Mouse (Mus musculus) heart, adult 2 months (tissue): ENCODE measurements around the gene 1500015O10Rik. TPM values are rescaled to one million over a fixed set of nuclear protein-coding genes. Genes with fewer than 3 reads are reported as not detected.

Experiments
- DNase-seq, 2 experiments: peaks; one replicate each; pipeline ENCODE4 v3.0.0; 2021
- H3K27ac ChIP-seq: fragments of 200-600 bp; 2 replicates; pipeline ENCODE4 v1.8.1; 2022
- H3K27me3 ChIP-seq: fragments of 200-500 bp; 2 replicates; pipeline ENCODE4 v1.6.1; 2012; ENCODE audit warnings: mild to moderate bottlenecking, low read length, inconsistent platforms, mixed read lengths; ENCODE audit not compliant: control insufficient read depth, insufficient read depth
- H3K36me3 ChIP-seq: fragments of 200-500 bp; 2 replicates; pipeline ENCODE4 v1.6.1; 2012; ENCODE audit warnings: low read length, inconsistent platforms; ENCODE audit not compliant: control insufficient read depth, insufficient read depth
- H3K4me1 ChIP-seq: fragments of 200-500 bp; 2 replicates; pipeline ENCODE4 v1.6.1; 2011; ENCODE audit warnings: low read length; ENCODE audit not compliant: control insufficient read depth, insufficient read depth
- H3K4me3 ChIP-seq: fragments of 200-600 bp; 2 replicates; pipeline ENCODE4 v1.8.1; 2022
- H3K79me2 ChIP-seq: fragments of 200-500 bp; replicated peaks from 2 replicates; pipeline ENCODE4 v1.6.1; 2012; ENCODE audit warnings: mild to moderate bottlenecking, inconsistent platforms, low read length, moderate library complexity, mixed read lengths; ENCODE audit not compliant: control insufficient read depth, insufficient read depth
- H3K9ac ChIP-seq: fragments of 200-500 bp; 2 replicates; pipeline ENCODE4 v1.6.1; 2012; ENCODE audit warnings: low read depth, mild to moderate bottlenecking, control low read depth, inconsistent platforms, low read length, mixed read lengths
- CTCF ChIP-seq: fragments of 200-600 bp; IDR thresholded peaks from 2 replicates; pipeline ENCODE4 v1.8.1; 2022; ENCODE audit warnings: antibody characterized with exemption, mild to moderate bottlenecking, moderate library complexity
- EP300 ChIP-seq: fragments of 200-500 bp; IDR thresholded peaks from 2 replicates; pipeline ENCODE4 v1.6.1; 2011; ENCODE audit warnings: low read depth, low read length, control low read depth; ENCODE audit not compliant: insufficient read depth
- POLR2A ChIP-seq: fragments of 200-500 bp; IDR thresholded peaks from 2 replicates; pipeline ENCODE4 v1.6.1; 2011; ENCODE audit warnings: mild to moderate bottlenecking, low read depth, low read length, control low read depth; ENCODE audit not compliant: insufficient read depth
- WGBS: fragments of 180-500 bp; shearing (Covaris S2); methylation state at CpG from one replicate; pipeline ENCODE4 v1.1.7; 2018; 5-methylcytosine and 5-hydroxymethylcytosine counted together
- intact Hi-C: fragments of 180-260 bp; cut with DNase I; formaldehyde crosslinking; loops from one replicate; pipeline ENCODE4 v1.15.1; 2025
- long read RNA-seq: library from polyadenylated mRNA; stranded (forward); transcript quantifications from one replicate; pipeline ENCODE4 v2.0.0, GENCODE M21; 2021
- polyA plus RNA-seq: library from polyadenylated mRNA; depleted of rRNA; stranded (reverse); fragments of >200 nt; gene quantifications from 2 replicates; pipeline ENCODE4 v1.2.3, GENCODE M21; 2012; rRNA removed
- total RNA-seq, 2 experiments: library from RNA; stranded (reverse); gene quantifications; 2 replicates each; pipeline ENCODE4 v1.2.3; 2021

The 1500015O10Rik gene
- total RNA-seq (1 to 10 TPM; 1.9 to 2.5 TPM), polyA plus RNA-seq (2.5 and 4.2 TPM in 2 replicates)
- long read RNA-seq, partial matches to known transcripts: 3 of 5 reads
- long read RNA-seq, other reads (novel, unspliced or antisense): 0 of 5 reads

GRCm38 (mm10) chr1:43730491-43730924 lies at the start of gene 1500015O10Rik:
Gene 1500015O10Rik (plus strand): TSS chr1:43730602.
- no peaks in the 10 kb centered on the region for H3K36me3 ChIP-seq
- no peak within 1 kb of the TSS for H3K4me3 ChIP-seq
- no peaks in the 10 kb centered on the region for H3K79me2 ChIP-seq
- H3K9ac ChIP-seq: no peak within 1 kb of the TSS; the same call in 1 of the 2 replicates
- intact Hi-C loops: no loop called here
- TF ChIP-seq EP300 (no peak), CTCF (no peak), POLR2A (no peak)
- DNase-seq: peak; percentile 56 to 57
- 48% methylated on average over 16 of the region's 16 CpGs for WGBS
- H3K4me1 ChIP-seq: no peaks in the 10 kb centered on the region; the same call in 1 of the 2 replicates
- H3K27ac ChIP-seq: no peak within 1 kb of the TSS
- H3K27me3 ChIP-seq: no peaks in the 10 kb centered on the region

DNA sequence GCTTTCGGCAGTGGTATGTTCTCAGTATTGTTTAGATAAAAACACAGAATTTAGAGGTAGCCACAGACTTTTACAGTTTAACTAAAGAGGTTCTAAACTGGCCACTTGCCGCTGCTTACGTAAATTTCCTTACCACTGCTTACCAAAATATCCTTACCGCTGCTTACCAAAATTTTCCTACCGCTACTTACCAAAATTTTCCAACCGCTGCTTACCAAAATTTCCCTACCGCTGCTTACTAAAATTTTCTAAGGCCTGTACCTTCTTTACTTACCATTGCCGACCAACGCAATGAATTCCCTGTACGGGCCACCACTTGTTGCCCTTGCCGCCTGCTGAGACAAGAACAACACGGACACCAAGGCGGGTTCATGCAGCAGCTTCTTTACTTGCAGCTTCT lies 40.4 kb upstream of the 1500015O10Rik start:
- Histone ChIP-seq H3K4me3 (no peak overlapping the region), H3K27ac (no peak overlapping the region), H3K4me1 (peaks cover 3% of the 10 kb centered on the region), H3K79me2 (no peaks in the 10 kb centered on the region), H3K27me3 (no peaks in the 10 kb centered on the region), H3K36me3 (no peaks in the 10 kb centered on the region; the same call in 1 of the 2 replicates), H3K9ac (no peak overlapping the region)
- intact Hi-C loops: no loop called here
- TF ChIP-seq EP300 (no peak), POLR2A (no peak), CTCF (no peak)
- WGBS: 92% methylated on average over 13 of the region's 13 CpGs
- DNase-seq: no peak

GRCm38 (mm10) chr1:43690507-43690906 lies 39.9 kb upstream of the 1500015O10Rik start:
- no peak for TF ChIP-seq EP300
- TF ChIP-seq CTCF: no peak
- no peak for TF ChIP-seq POLR2A

GRCm38 (mm10) chr1:43694076-43694475 lies 36.3 kb upstream of the 1500015O10Rik start:
- intact Hi-C loops: no loop called here
- WGBS: 59% methylated on average over 3 of the region's 3 CpGs
- DNase-seq: no peak
- H3K9ac ChIP-seq: no peak overlapping the region
- TF ChIP-seq POLR2A (no peak), EP300 (no peak), CTCF (no peak)
- H3K27ac ChIP-seq: no peak overlapping the region
- no peak overlapping the region for H3K4me3 ChIP-seq
- no peaks in the 10 kb centered on the region for H3K27me3 ChIP-seq
- peaks cover 2% of the 10 kb centered on the region; the same call in 1 of the 2 replicates for H3K36me3 ChIP-seq
- peaks cover 13% of the 10 kb centered on the region for H3K4me1 ChIP-seq
- no peaks in the 10 kb centered on the region for H3K79me2 ChIP-seq

More at GRCm38 (mm10) chr1:43690507-43690906, 39.9 kb upstream of the 1500015O10Rik start:
- no peak overlapping the region for H3K4me3 ChIP-seq
- H3K27me3 ChIP-seq: no peaks in the 10 kb centered on the region
- DNase-seq: no peak
- H3K9ac ChIP-seq: no peak overlapping the region
- no peak overlapping the region for H3K27ac ChIP-seq
- peaks cover 7% of the 10 kb centered on the region for H3K4me1 ChIP-seq
- no peaks in the 10 kb centered on the region for H3K79me2 ChIP-seq
- H3K36me3 ChIP-seq: no peaks in the 10 kb centered on the region; the same call in 1 of the 2 replicates
- 96% methylated on average over 15 of the region's 15 CpGs for WGBS
- intact Hi-C loops: no loop called here

DNA sequence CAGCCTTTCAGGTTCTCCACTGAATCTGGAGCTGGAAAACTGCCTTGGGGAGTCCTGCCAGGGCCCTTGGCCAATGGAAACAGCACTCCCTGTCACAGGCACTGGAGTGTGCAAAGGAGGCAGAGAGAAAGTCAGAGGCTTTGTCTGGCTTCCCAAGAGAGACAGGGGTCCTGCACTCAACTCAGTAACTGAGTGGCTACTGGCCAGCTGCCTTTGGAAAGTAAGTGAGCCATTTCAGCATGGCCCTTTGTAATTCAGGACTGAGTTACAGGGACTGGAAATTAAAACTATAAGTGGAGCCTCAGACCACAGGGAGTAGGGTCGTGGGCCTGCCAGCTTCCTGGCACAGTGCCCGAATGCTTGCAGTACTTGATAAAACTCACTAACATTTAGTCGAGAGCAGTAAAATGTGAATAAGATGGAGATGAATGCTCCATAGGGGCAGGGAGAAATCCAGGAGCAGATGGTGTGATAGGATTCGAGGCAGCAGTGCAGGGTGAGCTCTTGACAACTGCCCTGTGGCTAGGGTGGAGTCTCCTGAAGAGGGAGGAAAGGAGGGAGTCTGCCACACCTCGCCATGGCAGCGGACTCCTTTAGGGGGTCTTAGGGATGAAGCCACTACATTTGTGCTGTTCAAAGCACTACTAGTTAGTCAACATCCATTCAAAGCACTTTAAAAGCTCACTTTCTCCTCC lies 35.4 kb upstream of the 1500015O10Rik start:
- TF ChIP-seq CTCF (0 out of 2 replicates have a peak, but pooled peaks have one; percentile 9), POLR2A (no peak), EP300 (peak; percentile 60; the same call in 1 of the 2 replicates)
- intact Hi-C loops: no loop called here

More for the DNA sequence above, 35.4 kb upstream of the 1500015O10Rik start:
- peak; percentile 90 to 92 for DNase-seq
- H3K27me3 ChIP-seq: no peaks in the 10 kb centered on the region
- H3K79me2 ChIP-seq: no peaks in the 10 kb centered on the region
- peak overlapping the region; percentile 23; the same call in 1 of the 2 replicates for H3K9ac ChIP-seq
- peak overlapping the region; percentile 37; the same call in 1 of the 2 replicates for H3K27ac ChIP-seq
- no peak overlapping the region for H3K4me3 ChIP-seq
- 13% methylated on average over 6 of the region's 6 CpGs for WGBS
- peaks cover 2% of the 10 kb centered on the region; the same call in 1 of the 2 replicates for H3K36me3 ChIP-seq
- H3K4me1 ChIP-seq: peaks cover 15% of the 10 kb centered on the region
